Mouse (Mus musculus) E14TG2a.4 (cell line): Measurements from ENCODE around the gene Gsg1.

Experiments used
- CTCF ChIP-seq: conservative IDR thresholded peaks from 2 replicates; pipeline ENCODE4 v1.5.1; 2014; ENCODE audit warnings: low read length
- NANOG ChIP-seq: IDR thresholded peaks from 2 replicates; pipeline ENCODE4 v1.6.1; 2014; ENCODE audit warnings: borderline replicate concordance, low read length, mixed read lengths

GRCm38 (mm10) chr6:135249846-135250531 lies 4.2 kb downstream of the Gsg1 start:
- peak; percentile 83 for TF ChIP-seq CTCF
- no peak for TF ChIP-seq NANOG
